Mouse (Mus musculus) ovary, postnatal 14 days (tissue): ENCODE data around the gene Gm4779.
"Not testable (repeated sequence)": the region's sequence is repeated elsewhere in the genome, so short reads cannot be mapped to it uniquely, and the experiment has no call there.

Experiments used
- DNase-seq: peaks from one replicate; pipeline ENCODE4 v3.0.0; 2022; ENCODE audit warnings: low spot score

The Gm4779 gene

DNA sequence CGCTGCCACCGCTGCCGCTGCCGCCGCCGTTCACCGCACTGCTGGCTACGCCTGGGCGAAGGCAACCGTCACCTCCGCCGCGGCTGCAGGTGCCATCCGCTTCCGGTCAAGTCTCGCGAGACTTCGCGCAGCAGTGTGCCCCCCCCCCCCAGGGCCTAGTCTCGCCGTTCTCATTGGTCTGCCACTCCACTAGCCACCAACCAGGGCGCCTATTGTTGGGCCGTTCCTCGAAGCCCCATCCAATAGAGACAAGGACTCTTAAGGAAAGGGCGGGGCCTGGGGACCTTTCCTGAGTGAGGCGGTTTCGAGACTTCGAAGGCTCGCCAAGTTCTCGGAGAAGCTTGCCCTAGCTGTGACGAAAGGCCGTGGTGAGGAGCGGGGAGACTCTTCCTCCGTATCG is at the start of gene Gm4779, which contains the start of gene 8030474K03Rik:
TSS of gene Gm4779 (minus strand) at position 82 of the 400 bp plus-strand sequence.
TSS of gene 8030474K03Rik (plus strand) at position 315 of the 400 bp plus-strand sequence.
- no peak for DNase-seq

DNA sequence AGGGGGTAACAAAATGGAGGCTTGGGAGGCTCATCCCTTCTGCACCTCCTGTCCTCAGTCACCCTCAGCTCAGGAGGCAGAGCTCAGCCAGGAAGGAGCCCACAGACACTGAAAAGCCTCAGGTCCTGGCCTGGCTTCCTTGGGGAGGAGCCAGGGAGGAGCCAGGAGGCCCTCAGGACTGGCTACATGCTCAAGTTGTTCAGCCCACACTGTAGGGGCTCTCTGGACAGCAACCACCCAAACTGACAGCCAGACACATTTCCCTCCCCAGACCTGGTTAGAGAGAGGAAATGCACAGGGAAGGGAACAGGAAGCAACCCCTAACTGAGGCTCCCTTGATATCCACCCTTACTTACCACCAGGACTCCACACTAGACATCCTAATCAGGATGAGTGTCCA is 25.8 kb upstream of the Gm4779 start:
- DNase-seq = not testable (repeated sequence)

DNA sequence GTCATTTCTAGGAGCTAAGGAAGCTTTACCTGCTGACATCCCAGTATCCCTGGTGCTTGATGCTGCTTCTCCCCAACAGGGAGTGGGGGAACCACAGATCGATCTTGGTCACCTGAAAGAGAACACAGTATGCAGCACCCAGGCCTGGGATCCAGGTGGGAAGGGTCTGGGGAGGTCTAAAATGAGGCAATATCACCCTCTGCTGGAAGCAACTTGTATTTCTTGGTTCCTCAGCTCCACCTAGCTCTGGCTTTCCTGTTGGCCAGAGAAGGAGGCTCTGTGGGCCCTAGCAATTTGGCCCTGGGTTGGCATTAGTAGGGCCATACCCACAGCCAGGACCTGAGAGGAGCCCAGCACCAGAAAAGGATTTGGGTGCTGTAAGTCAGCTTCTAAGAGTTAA is 24.9 kb upstream of the Gm4779 start:
- DNase-seq = peak; percentile 5

DNA sequence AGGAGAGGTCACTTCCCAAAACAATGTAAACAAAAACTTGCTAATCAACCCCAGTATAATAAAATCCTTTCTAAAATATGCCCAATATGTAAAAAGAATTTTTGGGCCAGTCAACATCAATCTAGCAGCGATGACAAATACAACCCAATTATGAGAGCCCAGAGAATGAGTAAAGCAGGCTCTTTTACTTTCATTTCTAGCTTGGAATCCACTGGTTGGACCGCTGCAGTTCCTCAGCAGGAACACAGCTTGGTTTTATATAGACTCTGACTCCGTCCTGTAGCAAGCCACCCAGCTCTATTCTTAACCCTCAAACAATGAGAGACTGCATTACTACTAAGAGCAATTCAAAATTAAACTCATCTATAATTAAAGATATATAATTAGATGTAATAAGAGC is 17.5 kb upstream of the Gm4779 start:
- DNase-seq = no peak

DNA sequence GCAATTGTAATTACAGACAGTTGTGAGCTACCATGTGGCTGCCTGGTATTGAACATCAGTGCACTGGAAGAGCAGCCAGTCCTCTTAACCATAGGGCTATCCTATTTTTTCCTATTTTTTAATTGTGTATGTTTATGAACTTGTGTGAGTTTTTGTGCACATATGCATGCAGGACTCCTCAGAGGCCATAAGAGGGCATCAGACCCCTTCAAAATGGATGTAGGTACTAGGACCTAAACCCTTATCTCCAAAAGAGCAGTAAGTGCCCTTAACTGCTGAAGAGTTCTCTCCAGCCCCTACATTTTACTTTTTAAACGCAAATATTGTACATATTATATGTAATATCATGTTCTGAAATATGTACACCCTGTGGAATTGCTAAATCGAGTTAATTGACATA is 11.3 kb upstream of the Gm4779 start:
- DNase-seq = no peak

DNA sequence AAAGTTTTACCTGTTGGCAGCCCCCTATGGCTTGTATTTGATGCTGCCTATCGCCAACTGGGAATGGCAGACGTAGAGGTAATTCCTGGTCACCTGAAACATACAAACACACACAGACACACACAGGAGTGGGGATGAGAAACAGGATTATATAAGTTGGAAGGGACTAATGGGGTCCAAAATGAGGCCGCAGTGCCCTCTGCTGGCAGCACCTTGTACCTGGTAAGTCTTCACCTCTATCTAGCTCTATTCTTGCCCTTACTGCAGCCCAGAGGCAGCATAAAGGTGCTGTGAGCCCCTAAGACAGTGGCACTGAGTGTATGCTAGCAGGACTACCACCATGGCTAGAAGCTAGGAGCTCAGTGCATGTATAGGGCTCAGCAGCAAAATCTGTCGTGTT is 2.7 kb downstream of the Gm4779 start:
- peak; percentile 12 for DNase-seq

DNA sequence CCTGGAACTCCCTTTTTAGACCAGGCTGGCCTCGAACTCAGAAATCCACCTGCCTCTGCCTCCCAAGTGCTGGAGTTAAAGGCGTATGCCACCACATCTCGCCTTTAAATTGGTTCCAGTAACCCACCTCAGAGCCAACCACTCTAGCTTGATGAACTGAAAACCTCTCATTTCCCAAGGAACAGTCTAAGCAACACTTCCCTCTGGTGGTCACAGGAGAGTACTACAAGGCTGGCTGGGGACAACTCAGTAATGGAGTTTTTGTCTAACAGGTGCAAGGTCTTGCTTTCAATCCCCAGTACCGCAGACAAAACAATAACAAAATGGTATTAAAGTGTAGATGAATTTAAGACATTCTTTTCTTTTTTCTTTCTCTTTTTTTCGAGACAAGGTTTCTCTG is 22.2 kb downstream of the Gm4779 start:
- DNase-seq = peak; percentile 56

DNA sequence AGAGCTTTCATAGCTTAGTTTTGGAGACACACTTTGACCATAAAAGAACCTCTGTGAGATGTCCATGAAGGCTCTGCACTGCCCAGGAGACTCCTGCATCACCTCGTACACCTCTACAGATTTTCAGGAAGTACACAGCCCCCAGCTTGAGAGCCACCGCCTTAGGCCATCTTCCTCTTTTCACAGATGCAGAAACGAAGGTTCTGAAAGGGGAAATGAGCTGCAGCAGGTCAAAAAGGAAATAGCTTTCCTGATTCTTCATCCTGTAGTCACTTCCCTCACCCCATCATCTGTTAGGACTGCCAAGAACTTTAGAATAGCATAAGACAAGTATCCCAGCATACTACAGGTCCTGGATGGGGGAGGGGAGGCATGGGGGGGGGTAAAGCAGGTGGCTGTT is 23.9 kb downstream of the Gm4779 start:
- DNase-seq = no peak

DNA sequence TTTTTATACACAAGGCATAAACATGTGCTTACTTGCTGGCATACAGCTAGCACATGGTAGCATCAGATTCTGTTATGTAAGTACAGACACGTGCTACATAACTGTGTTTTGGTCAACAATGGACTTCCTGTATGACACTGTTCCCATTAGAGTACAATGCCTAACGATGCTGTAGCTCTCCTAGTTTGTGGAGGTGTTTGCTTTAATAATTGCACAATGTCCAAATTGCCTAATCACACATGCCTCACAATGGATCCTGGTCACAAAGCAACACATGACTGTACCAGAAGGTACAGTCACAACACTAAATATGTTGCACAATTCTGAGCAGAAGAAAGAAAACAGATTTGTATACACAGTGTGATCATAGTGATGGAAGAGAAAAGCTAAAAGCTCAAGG is 24.7 kb downstream of the Gm4779 start:
- DNase-seq = no peak

DNA sequence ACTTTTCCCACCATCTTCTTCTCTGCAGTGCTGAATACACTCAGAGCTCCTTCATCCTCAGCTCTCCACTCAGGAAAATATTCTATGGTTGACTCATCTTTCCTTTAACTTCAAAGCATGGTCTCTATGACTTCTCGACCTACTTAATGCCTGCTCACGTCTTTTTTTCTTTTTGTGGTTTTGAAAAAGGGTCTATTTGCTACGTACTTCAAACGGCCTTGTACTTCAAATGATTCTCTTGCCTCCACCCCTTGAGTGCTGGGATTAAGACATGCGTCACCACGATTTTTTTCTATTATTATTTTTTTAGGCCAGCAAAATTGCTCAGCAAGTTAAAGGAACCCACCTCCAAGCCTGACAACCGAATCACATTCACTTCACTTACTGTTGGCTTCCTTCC is 26.9 kb downstream of the Gm4779 start:
- no peak for DNase-seq

DNA sequence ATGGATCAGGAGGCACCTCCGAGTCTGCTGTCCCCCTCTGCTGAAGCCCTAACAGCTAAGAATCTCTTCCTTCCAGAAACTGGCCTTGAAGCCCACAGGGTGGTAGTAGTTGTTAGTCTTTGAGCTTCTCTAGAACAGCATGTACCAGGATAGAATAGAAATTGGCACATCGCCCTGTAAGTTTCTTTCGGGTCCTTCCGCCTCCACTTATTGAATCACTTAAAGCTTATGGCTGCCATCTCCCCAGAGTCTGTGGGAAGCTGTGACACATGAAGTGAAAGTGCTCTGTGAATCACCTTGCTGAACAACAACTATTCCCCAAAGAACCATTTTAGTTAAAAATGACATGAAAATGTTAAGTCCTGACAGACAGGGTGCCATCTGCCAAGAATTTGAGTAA is 29.1 kb downstream of the Gm4779 start:
- DNase-seq = no peak

DNA sequence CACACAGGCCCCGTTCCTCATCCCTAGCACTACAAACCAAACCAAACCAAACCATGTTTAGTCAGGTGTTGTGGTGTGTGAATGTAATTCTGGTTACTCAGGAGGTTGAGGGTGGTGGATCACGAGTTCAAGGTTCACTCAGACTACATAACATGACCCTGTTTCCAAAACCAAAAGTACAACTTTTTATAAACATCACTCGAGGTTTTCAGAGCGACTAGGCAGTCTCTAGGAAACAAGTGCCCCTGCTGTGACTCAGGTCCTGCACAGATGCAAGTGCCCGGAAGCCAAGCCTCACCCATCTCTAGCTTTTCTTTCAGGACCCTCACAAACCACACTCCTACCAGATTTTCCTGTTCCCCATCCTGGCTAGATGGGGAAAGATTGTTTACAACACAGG is 29.6 kb downstream of the Gm4779 start:
- no peak for DNase-seq

DNA sequence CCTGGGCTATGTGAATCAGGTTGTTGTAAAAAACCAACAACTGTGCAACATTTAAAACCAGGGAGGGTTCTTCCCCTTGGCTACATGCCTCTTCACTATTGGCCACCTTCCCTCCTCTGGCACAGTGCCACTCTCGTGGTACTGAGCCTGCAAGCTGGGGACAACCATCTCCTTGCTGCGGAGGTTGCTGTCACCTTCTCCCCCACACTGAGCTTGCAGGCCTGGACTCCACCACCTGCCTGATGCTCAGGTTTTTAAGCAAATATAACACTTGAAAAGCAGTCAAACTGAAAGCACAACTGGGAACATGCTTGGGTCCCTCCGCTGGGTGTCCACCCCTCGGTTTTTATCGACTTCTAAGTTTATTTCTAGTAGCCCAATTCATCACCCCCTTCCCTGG is 39.7 kb downstream of the Gm4779 start:
- DNase-seq = peak; percentile 22

DNA sequence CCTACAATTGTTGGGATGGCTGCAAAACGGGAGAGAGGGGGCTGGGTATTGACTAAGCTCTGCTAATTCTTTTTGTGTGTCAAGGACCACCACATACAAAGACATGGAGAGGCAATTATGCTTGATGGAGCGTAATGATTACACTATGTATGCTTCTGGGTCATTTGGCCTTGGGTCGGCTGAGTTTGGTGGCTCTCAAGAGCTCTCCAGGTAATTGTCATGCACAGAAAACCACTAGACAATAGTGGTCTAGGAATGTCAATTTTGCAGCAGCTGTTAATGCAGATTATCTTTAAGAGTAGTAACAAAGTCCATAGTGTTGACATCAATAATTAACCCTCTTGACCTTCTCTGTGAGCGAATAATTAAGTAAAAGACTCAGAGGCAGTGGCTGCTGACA is 44.1 kb downstream of the Gm4779 start:
- DNase-seq = no peak

DNA sequence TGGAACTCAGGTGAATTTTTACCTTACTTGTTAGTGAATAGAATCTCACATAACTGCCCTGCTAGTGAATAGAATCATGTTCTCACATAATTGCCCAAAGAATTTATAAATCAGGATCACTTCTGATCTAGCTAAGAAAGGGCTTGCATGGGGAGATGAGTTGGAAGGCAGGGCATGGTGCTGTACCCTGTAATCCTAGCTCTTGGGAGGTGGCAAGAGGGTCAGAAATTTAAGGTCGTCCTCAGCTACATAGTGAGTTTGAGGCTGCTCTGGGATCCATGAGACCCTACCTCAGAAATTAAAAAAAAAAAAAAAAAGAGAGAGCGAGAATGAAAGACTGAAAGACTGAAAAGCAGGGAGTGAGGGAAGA is 53.2 kb downstream of the Gm4779 start:
- no peak for DNase-seq

DNA sequence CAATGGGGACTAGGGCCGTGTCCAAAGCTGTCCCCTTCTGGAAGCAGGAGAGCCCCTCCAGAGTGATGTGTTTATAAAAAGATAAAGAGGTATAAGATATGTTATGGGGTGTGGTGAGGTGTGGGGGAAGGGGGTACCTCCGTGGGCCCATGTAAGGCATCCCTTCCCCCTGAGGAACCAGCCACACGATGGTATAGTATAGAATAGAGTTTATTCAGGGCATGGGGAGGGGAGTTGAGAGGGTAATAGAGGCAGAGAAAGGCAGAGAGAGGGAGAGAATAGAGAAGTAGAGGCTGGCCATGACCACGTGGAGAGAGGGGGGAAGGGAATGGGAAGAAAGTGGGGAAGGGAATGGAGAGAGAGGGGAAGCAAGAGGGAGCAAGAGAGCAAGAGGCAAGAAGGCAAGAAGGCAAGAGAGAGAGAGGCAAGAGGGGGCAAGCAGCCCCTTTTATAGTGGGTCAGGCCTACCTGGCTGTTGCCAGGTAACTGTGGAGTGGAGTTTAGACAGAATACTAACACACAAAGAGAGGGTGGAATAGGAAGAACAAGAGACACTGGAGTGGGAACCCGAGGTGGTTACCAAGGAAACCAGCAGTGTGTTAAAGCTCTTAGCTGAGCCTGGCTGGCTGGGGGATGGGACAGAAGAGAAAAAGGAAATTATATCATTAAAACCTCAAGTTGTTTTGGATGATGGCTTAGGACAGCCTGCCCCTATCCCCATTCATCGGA is 53.7 kb downstream of the Gm4779 start:
- DNase-seq = no peak
